Mouse (Mus musculus): ENCODE measurements around the gene Tmc7. TPM values are rescaled to one million over a fixed set of nuclear protein-coding genes. Genes with fewer than 3 reads are reported as not detected.

The Tmc7 gene
- total RNA-seq, 2 experiments from 2014 or later: 15.2 to 19.5 TPM

GRCm38 (mm10) chr7:118593567-118594407 is 9.3 kb upstream of the Tmc7 start:
- DNase-seq (ENCODE audit: low spot score in 2 of 2): peak; percentile 54 to 65
- intact Hi-C loops (cut with DNase I): no loop called here

GRCm38 (mm10) chr7:118592146-118592545 is 7.6 kb upstream of the Tmc7 start:
- no peak for DNase-seq (ENCODE audit: low spot score in 2 of 2)

GRCm38 (mm10) chr7:118590726-118591305 is 6.3 kb upstream of the Tmc7 start:
- intact Hi-C loops (cut with DNase I): no loop called here
- no peak for DNase-seq (ENCODE audit: low spot score in 2 of 2)

More at GRCm38 (mm10) chr7:118592146-118592545, 7.6 kb upstream of the Tmc7 start:
- intact Hi-C loops (cut with DNase I): no loop called here

GRCm38 (mm10) chr7:118585856-118586255 is 1.3 kb upstream of the Tmc7 start:
- no peak for DNase-seq (ENCODE audit: low spot score in 2 of 2)
- intact Hi-C loops (cut with DNase I): no loop called here

GRCm38 (mm10) chr7:118584926-118585325 is 390 bp upstream of the Tmc7 start:
- no peak for DNase-seq (ENCODE audit: low spot score in 2 of 2)
- intact Hi-C loops (cut with DNase I): no loop called here

- intact Hi-C loops (cut with DNase I): no loop called here
These were observed 715 bp downstream of the Tmc7 start for GRCm38 (mm10) chr7:118583821-118584220.

GRCm38 (mm10) chr7:118579938-118580337 is 4.6 kb downstream of the Tmc7 start:
- no peak for DNase-seq (ENCODE audit: low spot score in 2 of 2)
- intact Hi-C loops (cut with DNase I): no loop called here

More at GRCm38 (mm10) chr7:118583821-118584220, 715 bp downstream of the Tmc7 start:
- DNase-seq (ENCODE audit: low spot score in 2 of 2): no peak

- intact Hi-C loops (cut with DNase I): no loop called here
- DNase-seq (ENCODE audit: low spot score in 2 of 2): no peak
These were observed 6.3 kb downstream of the Tmc7 start for GRCm38 (mm10) chr7:118578269-118578668.

GRCm38 (mm10) chr7:118572039-118572438 is 12.5 kb downstream of the Tmc7 start:
- intact Hi-C loops (cut with DNase I): no loop called here
- DNase-seq (ENCODE audit: low spot score in 2 of 2): no peak

- intact Hi-C loops (cut with DNase I): no loop called here
- DNase-seq (ENCODE audit: low spot score in 2 of 2): no peak
These were observed 13.2 kb downstream of the Tmc7 start for GRCm38 (mm10) chr7:118571350-118571749.

GRCm38 (mm10) chr7:118569121-118569543 is 15.4 kb downstream of the Tmc7 start:
- no peak for DNase-seq (ENCODE audit: low spot score in 2 of 2)
- intact Hi-C loops (cut with DNase I): no loop called here

GRCm38 (mm10) chr7:118554290-118554689 is 30.2 kb downstream of the Tmc7 start:
- no peak for DNase-seq (ENCODE audit: low spot score in 2 of 2)
- intact Hi-C loops (cut with DNase I): no loop called here

- no peak for DNase-seq (ENCODE audit: low spot score in 2 of 2)
- intact Hi-C loops (cut with DNase I): no loop called here
These were observed 30.7 kb downstream of the Tmc7 start for GRCm38 (mm10) chr7:118553881-118554280.

- intact Hi-C loops (cut with DNase I): no loop called here
- DNase-seq (ENCODE audit: low spot score in 2 of 2): no peak
These were observed 37.1 kb downstream of the Tmc7 start for GRCm38 (mm10) chr7:118547451-118547850.

GRCm38 (mm10) chr7:118544128-118544527 is 40.4 kb downstream of the Tmc7 start:
- DNase-seq (ENCODE audit: low spot score in 2 of 2): no peak
- intact Hi-C loops (cut with DNase I): no loop called here

- intact Hi-C loops (cut with DNase I): no loop called here
These were observed 49.5 kb downstream of the Tmc7 start for GRCm38 (mm10) chr7:118535076-118535475.

GRCm38 (mm10) chr7:118534326-118534725 is 50.2 kb downstream of the Tmc7 start:
- DNase-seq (ENCODE audit: low spot score in 2 of 2): no peak
- intact Hi-C loops (cut with DNase I): no loop called here

More at GRCm38 (mm10) chr7:118535076-118535475, 49.5 kb downstream of the Tmc7 start:
- DNase-seq (ENCODE audit: low spot score in 2 of 2): no peak

- intact Hi-C loops (cut with DNase I): no loop called here
- DNase-seq (ENCODE audit: low spot score in 2 of 2): peak; percentile 93 to 96
These were observed 51.4 kb downstream of the Tmc7 start, which contains the start of gene Coq7 for GRCm38 (mm10) chr7:118533178-118533578. Gene Coq7 (minus strand): TSS chr7:118533356.

GRCm38 (mm10) chr7:118532519-118533177 is 51.9 kb downstream of the Tmc7 start:
- DNase-seq (ENCODE audit: low spot score in 2 of 2): peak; percentile 95 to 97
- intact Hi-C loops (cut with DNase I): no loop called here

- intact Hi-C loops (cut with DNase I): no loop called here
- DNase-seq (ENCODE audit: low spot score in 2 of 2): no peak
These were observed 57.6 kb downstream of the Tmc7 start for GRCm38 (mm10) chr7:118526967-118527366.
